Mouse (Mus musculus) adrenal gland, postnatal 10 days (tissue): ENCODE results near the gene Mark4. TPM values are rescaled to one million over a fixed set of nuclear protein-coding genes. Genes with fewer than 3 reads are reported as not detected.

ENCODE experiments used
- DNase-seq: peaks from one replicate; pipeline ENCODE4 v3.0.0; 2021; ENCODE audit warnings: mixed read lengths
- total RNA-seq, 2 experiments: library from RNA; stranded (reverse); gene quantifications; 2 replicates each; pipeline ENCODE4 v1.2.3; 2021

The Mark4 gene
- total RNA-seq, 2 experiments from 2014 or later: 35.0 to 37.1 TPM

DNA sequence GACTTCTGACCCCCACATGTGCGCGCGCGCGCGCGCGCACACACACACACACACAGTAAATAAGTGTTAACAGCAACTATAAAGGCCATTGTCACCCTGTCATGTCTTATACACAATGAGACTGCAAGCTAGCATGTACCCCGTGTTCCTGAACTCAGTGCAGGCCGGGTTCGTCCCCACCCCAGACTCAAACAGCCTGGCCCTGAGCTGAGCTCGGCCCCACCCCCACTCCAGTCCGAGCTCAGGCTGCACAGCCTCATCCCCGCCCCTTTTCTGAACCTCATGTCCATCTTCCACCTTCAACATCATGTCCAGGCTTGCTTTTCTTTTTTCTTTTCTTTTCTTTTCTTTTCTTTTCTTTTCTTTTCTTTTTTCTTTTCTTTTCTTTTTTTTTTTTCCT lies 11.7 kb upstream of the Mark4 start:
- DNase-seq: no peak

DNA sequence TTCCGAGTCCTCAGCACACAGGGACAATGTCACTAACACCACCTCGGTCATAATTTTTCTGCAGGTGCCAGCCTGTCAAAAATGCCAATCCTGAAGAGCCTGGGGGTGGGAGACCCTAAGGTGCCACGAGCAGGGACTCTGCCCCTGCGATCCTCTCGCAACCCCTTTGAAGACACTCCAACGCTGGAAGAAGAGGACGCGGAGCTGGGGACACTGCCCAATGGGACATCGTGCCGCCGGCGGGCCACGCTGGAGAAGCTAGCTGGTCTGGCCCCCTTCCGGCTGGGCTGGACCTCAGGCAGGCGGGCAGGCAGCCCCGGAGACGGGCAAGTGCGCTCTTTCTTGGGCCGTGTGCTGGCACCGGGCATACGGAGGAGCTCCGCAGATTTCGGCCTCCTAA lies 10.8 kb upstream of the Mark4 start:
- no peak for DNase-seq

DNA sequence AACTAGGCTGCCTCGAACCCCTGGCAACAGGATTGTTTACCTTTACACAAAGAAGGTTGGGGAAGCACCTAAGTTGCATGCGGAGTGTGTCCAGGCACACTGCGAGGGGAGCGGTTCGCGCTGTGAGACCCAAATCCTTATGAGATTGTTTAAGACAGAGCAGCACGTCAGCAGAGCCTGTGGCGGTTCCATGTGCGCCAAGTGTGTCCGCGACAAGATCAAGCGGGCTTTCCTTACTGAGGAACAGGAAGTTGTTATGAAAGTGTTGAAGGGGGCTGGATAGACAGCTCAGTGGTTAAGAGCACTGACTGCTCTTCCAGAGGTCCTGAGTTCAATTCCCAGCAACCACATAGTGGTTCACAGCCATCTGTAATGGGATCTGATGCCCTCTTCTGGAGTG lies 9.7 kb upstream of the Mark4 start:
- DNase-seq: no peak

DNA sequence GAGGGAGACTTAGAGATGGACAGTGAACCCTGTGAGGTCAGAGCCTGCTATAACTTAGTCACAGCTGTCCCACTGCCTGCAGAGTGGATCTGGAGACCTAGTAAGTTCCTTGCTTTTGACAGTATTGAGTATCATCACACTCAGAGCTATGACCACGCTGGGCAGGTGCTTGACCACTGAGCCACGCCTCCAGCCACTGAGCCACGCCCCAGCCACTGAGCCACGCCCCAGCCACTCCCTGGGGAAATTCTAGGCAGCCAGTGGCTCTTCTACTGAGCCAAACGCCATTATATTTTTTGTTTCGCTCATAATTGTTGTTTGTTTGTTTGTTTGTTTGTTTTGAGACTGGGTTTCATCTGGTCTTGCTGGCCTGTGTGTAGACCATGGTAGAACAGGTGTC lies 9.0 kb upstream of the Mark4 start:
- DNase-seq: no peak

DNA sequence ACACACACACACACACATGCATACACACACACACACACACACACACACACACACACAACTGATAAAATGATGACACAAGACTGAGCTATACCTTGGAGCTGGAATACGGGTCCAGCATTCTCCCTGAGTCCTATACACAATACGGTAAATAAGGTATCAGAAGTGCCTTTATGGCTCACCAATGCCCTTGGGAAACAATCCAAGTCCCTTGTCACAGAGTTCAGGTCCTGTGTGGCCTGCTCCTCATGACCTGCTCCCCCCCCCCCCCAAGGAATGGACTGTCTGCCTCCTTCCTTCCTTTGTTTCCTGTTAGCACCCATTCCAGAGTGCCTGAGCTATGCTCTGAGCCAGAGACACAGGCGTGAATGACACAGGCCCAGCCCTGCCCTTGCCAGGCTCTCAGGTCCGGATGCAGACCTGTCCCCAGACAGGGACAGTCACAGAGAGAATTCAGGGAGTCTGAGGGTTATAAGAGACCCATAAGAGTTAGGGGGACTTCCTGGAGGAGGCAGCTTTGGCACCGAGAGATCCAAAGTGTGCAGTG lies 8.1 kb upstream of the Mark4 start:
- no peak for DNase-seq

DNA sequence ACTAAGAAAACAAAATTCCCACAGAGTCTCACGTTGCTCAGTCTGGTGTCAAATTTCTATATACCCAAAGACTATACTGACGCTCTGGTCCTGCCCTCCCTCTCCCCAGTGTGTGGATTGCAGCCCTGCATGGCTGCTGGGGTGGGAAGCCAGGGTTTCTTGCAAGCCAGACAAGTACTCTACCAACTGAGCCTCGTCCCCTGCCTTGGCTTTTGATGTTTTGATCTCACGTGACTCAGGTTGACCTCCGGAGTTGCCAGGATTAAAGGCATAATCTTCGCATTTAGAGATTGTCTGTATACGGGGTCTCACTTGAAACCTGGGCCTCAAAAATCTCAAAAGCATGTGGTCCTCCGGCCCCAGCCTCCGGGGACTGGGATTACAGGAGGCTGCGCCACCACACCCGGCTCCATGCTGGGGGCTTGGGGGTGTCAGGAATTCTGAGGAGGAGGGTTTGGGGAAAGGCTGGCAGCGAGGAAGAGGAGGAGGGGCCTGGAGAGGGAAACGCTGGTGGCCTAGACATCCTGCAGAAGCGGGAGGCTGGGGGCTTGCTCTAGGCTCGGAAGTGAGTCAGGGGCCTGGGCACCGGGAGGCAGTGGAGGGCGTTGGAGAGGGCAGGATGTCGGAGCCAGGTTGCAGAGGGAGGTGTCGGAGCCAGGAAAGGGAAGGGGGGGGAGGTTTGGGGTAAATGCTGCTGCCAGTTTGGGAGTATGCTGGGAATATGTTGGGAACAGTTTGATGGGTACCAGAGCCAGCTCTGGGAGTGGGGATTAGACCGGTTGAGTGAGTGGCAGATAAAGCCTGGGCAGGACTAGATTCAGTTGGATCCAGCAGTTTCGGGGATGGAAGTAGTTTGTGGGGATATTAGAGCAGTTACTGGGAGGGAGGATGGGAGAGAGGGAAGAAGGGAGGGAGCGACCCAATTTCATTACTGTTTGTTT lies 6.0 kb upstream of the Mark4 start:
- DNase-seq: no peak

DNA sequence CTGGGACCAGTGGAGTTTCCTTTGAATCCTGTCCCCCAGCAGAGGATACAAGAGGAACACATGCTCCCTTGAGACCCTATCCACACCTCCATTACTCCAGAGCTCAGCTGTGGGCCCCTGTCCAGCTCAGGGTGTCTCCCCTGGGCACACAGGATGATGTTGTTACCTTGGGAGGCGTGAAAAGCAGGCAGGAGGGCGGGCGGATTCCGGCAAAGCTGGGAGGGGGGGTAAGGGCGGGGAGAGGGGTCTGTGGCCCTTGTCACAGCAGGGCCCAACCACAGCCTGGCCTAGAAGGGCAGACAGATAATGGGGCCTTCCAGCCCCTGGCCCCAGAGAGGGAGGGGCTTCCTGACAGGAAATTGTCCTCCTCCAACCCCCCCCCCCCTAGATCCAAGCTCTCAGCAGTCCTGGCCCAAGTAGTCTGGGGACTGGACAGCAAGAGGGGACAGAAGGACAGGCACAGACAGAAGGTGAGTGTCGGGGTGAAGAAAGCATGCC lies 4.3 kb upstream of the Mark4 start, which contains the start of gene Exoc3l2:
Gene Exoc3l2, plus strand, starts transcription at position 448 of the 498 bp plus-strand sequence.
- DNase-seq: no peak

DNA sequence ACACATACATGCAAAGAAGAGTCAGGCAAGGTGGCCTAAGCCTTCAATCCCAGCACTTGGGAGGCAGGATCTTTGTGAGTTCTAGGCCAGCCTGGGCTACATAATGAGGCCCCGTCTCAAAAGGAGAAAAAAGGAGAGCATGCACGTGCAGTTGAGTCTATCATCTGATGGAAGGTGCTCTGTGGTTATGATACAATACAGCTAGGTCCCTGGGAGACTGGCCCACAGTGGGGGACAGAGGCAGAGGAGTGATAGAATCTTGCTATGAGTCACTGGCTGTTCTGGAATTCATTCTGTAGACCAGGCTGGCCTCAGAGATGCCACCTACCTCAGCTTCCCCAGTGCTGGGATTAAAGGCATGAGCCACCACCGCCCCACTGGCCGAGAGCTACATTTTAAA lies 3.8 kb upstream of the Mark4 start:
- no peak for DNase-seq

DNA sequence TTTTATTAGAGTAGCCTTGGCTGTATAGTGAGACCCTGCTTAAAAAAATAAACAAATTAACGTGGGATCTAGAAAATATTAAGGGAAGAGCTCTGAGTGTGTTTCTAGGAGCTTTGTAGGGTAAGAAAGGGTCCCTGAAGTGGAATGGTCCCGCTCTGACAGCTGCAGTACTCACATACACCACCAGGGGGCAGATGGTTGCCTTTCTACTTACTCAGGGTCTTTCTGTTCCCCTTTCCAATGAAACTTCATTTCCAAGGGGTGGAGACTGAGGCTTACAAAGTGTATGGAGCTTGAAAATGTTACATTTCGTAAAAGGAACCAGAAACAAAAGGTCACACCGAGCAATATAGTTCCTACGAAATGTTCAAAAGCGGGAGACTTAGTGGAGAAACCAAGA lies 2.9 kb upstream of the Mark4 start:
- peak; percentile 87 for DNase-seq

DNA sequence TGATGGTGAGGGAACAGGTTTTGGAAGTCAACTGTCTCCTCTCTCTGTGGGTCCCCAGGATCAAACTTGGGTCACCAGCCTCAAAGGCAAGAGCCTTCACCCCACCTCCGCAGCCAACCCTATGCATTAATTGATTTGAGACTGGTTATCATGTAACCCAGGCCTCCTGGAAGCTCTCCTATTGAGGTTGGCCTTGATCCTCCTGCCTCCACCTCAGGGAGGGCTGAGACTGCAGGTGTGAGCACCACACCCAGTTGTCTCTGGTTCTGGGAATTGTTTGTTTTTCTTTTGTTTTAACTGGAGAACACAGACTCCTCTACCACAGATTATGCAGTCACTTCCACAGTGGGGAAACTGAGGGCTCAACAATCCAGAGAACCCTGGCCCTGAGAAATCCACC lies 1.9 kb upstream of the Mark4 start:
- no peak for DNase-seq

DNA sequence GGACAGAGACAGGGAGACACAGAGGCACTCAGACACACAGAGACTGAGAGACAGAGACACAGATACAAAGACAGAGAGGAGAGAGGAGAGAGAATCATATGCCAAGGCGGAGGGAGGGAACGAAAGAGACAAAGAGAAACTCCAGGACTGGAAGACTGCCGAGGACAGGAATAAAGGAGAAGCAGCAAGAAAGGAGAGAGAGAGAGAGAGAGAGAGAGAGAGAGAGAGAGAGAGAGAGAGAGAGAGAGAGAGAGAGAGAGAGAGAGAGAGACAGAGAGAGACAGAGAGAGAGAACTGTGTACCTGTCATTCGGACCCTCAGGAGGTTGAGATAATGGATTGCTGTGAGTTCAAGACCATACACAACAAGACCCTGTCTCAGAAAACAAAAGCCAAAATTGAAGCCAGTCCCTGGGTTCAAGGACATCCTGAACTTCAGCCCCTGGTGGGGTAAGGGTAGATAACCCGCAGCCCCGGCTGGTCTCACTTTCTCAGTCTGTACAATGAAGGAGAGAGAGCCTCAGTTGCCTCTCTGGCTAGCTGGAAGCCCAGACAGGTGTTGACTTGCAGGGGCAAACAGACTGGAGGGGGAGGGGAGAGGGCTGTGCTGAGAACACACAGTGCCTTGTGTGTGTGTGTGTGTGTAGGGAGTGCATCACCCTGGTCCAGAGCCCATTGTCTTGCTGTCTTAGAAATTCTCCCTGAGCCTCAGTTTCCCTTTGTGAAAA lies 686 bp upstream of the Mark4 start:
- no peak for DNase-seq

DNA sequence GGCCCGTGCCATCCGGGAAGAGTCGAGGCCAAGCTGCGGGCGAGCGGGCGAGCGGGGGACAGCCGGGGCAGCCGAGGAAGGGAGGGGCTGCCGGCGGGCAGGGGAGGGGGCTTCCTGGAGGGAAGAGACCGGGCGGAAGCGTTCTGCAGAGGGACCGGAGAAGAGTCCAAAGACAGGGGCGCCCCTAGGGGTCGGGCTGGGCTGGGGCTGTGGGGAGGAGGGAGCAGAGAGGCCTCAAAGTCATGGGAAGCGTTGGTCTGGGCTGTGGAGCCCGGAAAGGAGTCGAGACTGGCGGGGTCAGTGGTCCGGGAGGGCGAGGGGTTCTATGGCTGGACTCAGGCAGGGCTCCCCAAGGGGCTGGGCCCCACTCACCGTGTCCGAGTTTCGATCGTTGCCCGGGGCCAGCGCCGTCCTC lies 542 bp downstream of the Mark4 start:
- peak; percentile 75 for DNase-seq

DNA sequence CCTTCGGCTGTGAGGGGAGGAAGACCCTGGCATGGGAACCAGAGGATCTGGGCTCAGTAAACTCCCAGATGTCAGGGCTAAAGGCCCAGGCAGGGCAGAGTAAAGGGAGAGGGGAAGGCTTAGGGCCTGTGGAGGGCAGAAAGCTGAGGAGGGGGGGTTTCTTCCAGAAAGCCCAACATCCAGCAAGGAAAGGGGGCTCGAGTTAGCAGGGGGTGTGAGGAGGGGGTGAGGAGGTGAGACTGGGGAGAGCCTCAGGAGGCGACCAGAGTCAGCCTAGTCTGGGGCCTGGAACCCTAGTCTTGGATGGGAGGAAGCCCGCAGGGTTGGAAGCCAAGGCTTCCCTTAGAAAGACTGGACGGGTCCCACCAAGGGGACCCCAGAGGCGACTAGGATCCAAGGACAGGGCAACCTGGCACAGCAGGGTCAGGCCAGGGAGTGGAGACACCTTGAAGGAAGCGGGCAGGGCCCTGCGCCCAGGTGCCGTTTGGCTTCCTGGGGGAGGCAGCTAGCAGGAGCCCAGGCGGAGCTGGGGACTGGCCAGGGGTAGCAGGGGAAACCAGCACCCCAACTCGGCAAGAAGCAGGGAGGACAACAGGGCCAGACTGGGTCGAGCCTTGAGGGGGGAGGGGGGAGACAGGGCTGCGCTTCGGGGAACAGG lies 1.1 kb downstream of the Mark4 start:
- no peak for DNase-seq

DNA sequence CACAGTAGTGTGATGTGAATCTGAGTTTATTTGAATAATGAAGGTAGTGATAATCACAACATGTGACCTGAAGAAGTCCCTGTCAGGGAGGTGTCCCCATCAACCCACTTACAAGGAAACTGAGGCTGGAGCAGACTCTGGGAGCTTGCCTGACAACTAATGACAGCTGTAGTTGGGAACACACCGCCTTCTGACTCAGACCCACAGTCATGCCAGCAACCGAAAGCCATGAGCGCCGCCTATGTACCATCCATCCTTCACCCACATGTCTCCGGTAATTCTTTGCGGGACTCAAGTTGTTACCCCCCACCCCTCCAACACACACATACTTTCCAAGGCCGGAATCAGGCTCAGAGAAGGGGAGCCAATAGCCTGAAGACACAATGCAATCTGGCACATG lies 2.0 kb downstream of the Mark4 start:
- no peak for DNase-seq

DNA sequence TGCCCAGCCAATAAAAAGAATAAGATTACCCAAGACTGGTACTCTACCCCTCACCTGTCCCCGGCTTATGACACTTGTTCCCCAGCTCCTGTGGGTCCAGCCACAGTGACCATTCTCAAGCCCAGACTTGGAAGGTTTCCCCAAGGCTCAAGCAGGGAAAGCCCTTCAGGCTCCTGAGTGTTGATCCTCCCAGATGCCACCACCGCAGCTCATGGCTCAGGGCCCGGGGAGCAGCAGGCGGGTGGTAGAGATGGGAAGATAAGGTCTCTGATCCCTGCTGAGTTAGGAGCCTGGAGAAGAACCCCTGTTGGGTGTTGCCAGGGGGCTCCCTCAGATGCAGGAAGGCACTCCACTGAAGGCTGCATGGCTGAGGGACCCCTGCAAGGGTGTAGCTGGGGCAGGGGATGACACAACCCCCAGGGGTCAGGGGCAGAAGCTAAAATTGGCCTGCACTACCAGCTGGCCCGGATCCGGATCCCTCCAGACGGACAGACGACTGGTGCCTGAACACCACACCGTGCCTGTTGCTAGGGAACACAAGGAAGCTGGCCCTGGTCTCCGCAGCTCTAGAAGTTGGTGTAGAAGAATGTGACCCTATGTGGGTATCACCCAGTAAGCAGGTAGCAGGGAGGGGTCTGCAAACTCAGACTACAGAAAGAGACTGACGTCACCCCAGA lies 2.7 kb downstream of the Mark4 start:
- peak; percentile 57 for DNase-seq

DNA sequence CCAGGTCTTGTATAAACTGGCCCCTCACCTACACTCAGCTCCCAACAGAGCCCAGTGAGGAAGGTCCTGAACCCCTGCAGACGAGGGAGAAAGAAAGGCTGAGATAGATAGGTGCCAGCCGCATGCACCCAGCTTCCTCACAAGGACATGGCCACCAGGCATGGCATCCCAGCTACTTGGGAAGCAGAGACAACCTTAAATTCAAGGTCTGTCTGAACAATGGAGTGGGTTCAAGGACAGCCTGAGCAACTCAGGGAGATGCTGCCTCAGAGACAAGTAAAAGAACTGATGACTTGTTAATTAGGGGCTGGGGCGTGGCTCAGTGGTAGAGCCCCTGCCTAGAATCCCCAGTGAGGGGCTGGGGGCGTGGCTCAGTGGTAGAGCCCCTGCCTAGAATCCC lies 3.4 kb downstream of the Mark4 start:
- no peak for DNase-seq

DNA sequence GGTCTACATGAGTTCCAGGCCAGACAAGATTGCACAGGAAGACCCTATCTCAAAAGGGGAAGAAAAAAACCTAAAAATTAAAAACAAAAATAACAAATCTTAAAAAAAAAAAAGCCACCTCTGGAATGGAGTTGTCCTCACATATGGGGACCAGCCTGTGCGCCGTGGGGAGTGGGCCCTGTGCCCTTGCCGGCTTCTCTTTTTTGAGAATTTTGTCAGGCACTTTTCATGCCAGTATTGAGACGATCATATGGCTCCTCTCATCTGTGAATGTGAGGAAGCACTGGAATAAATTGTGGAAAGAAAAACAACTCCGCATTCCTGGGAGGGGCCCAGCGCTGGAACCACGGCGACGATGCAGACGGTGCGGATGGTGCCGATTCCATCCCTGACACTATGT lies 9.5 kb downstream of the Mark4 start:
- no peak for DNase-seq

DNA sequence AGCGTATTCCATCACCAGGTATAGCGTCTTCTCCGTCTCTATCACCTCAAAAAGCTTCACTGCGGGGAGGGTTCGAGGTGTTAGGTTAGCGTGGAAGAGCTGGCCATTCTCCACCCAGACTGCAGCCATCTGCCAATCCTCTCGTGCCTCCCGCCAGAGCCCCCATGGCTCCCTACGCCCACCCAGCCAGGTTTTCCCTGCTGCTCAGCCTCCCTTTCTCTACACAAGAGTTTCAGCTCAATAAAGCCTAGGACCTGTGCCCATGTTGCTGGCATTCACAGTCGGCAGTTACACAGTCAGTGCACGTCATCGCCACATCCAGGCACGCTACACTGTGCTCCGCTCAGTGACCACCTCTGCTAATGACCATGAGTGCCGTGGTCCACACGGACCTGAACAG lies 10.9 kb downstream of the Mark4 start:
- DNase-seq: no peak

DNA sequence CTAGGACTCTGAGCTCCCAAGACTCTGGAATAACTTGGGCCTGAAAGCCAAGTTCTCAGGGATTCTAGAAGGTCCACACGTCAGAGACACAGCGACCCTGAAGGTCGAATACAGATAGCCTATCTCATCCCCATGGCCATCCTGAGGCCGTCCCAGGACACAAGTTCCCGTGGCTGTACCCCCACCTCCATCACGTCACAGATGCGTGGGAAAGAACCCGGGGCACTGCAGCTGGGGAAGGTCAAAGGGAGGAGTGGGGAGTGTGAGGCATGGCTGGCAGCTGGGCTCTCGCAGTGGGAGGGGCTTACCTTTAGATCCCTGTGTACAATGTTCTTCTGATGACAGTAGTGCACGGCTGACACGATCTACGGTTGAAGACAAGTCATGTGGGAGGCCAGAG lies 13.8 kb downstream of the Mark4 start:
- DNase-seq: peak; percentile 65

DNA sequence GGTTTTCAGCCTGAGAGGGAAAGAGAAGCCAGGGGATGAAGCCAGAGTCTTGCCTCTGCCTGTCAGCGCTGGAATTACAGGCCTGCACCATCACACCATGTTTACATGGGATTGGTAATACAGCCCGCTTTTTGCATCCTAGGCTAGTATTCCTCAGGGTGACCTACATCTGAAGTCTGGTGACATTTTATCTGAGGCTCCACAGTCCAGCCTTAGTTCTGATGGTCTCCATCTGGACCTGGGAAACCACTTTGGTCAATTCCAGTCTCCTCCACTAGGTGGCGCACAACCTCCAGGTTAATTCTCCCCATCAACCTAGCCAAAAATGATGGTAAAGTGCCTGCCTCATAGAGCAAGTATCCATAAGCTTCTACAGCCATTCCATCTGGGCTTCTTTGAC lies 15.3 kb downstream of the Mark4 start:
- peak; percentile 93 for DNase-seq

DNA sequence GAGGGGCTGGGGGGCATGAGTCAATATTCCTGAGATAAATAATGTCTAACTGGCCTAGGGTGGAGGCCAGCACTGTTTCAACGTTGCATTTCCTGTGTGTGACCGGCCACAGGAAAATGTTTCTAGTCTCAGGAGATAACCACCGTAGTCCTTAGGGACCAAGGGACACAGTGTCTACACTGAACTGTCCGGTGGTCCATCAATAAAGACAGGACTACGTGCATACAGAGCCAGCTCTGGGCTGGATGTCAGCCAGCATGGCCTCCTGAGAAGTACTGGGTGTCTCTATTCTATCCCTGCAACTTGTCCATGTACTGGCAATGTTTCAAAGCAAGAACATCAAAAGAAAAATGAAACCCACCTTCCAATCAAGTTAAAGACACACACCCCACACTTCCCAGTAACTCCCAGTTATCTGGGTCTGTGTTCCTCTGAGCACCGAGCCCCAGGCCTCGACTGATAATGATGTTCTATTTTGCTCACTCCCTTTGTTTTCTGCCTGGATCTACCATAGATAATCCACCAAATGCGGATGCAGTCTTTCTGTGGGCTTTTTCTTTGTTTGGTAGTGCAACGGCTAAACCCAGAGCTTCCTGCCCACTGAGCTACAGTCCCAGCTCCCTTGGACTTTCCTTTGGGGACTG lies 17.1 kb downstream of the Mark4 start:
- no peak for DNase-seq
